Mouse (Mus musculus): ENCODE measurements around the gene Cpt1b.

GRCm38 (mm10) chr15:89458942-89459341 lies 33.3 kb upstream of the Cpt1b start:
- no peak for TF ChIP-seq CTCF (IDR thresholded peaks at IDR 0.05; ENCODE audit: low read depth, low read length)
- no peak for TF ChIP-seq POLR2AphosphoS5 (IDR thresholded peaks at IDR 0.05; ENCODE audit: insufficient replicate concordance, low read depth, low read length)
